Mouse (Mus musculus): ENCODE measurements around the gene Gpr157.

The Gpr157 gene

GRCm38 (mm10) chr4:150072416-150073101, 14.6 kb upstream of the Gpr157 start:
- no peak for DNase-seq

- DNase-seq: peak; percentile 54 to 84
Measured at GRCm38 (mm10) chr4:150073102-150073473, 14.1 kb upstream of the Gpr157 start.

GRCm38 (mm10) chr4:150075350-150075749, 11.8 kb upstream of the Gpr157 start:
- DNase-seq: no peak

GRCm38 (mm10) chr4:150076147-150076546, 11.0 kb upstream of the Gpr157 start:
- no peak for DNase-seq

GRCm38 (mm10) chr4:150078646-150079045, 8.5 kb upstream of the Gpr157 start:
- DNase-seq: no peak

GRCm38 (mm10) chr4:150079244-150079643, 7.9 kb upstream of the Gpr157 start:
- DNase-seq: no peak

GRCm38 (mm10) chr4:150080330-150080967, 6.7 kb upstream of the Gpr157 start:
- DNase-seq: peak in 1 of 2 experiments; percentile 29

- no peak for DNase-seq
Measured at GRCm38 (mm10) chr4:150085366-150085765, 1.8 kb upstream of the Gpr157 start.

GRCm38 (mm10) chr4:150086841-150087160, 364 bp upstream of the Gpr157 start:
- DNase-seq: no peak

GRCm38 (mm10) chr4:150087890-150088530, 845 bp downstream of the Gpr157 start:
- no peak for DNase-seq

- DNase-seq: peak; percentile 42 to 45
Measured at GRCm38 (mm10) chr4:150089121-150089520, 2.0 kb downstream of the Gpr157 start.

- peak in 1 of 2 experiments; percentile 67 for DNase-seq
Measured at GRCm38 (mm10) chr4:150091887-150092582, 4.9 kb downstream of the Gpr157 start.

GRCm38 (mm10) chr4:150092583-150092902, 5.4 kb downstream of the Gpr157 start:
- peak in 1 of 2 experiments; percentile 38 for DNase-seq

- DNase-seq: no peak
Measured at GRCm38 (mm10) chr4:150093560-150094462, 6.6 kb downstream of the Gpr157 start.

GRCm38 (mm10) chr4:150094463-150094789, 7.3 kb downstream of the Gpr157 start:
- no peak for DNase-seq

GRCm38 (mm10) chr4:150096309-150096708, 9.1 kb downstream of the Gpr157 start:
- DNase-seq: no peak

GRCm38 (mm10) chr4:150097847-150098246, 10.7 kb downstream of the Gpr157 start:
- DNase-seq: no peak

- DNase-seq: peak; percentile 75 to 80
Measured at GRCm38 (mm10) chr4:150098880-150099279, 11.7 kb downstream of the Gpr157 start.

- DNase-seq: no peak
Measured at GRCm38 (mm10) chr4:150102822-150103221, 15.7 kb downstream of the Gpr157 start.

- DNase-seq: no peak
Measured at GRCm38 (mm10) chr4:150105671-150106070, 18.5 kb downstream of the Gpr157 start.

GRCm38 (mm10) chr4:150106637-150107036, 19.5 kb downstream of the Gpr157 start:
- DNase-seq: no peak

- DNase-seq: no peak
Measured at GRCm38 (mm10) chr4:150109636-150110035, 22.5 kb downstream of the Gpr157 start.

- no peak for DNase-seq
Measured at GRCm38 (mm10) chr4:150110373-150110772, 23.2 kb downstream of the Gpr157 start.
